Mouse (Mus musculus): ENCODE measurements at regions not wholly inside any gene's neighbourhood (a gene's known extent, or its start where the extent isn't known, plus 50 kb on each side); places are given as distances from the start of the nearest gene placed in this dataset.

- no peak for TF ChIP-seq CTCF (conservative IDR thresholded peaks at IDR 0.05 in 1 of 2, IDR thresholded peaks at IDR 0.05 in 1 of 2; ENCODE audit: low read depth in 2 of 2, low read length in 2 of 2)
- TF ChIP-seq HCFC1 (IDR thresholded peaks at IDR 0.05; ENCODE audit: low read depth, low read length): no peak
- no peak for TF ChIP-seq POLR2AphosphoS2 (IDR thresholded peaks at IDR 0.05; ENCODE audit: low read depth, low read length)
- no peak for TF ChIP-seq EP300 (IDR thresholded peaks at IDR 0.05; ENCODE audit: low read length)
- TF ChIP-seq CHD2 (IDR thresholded peaks at IDR 0.05; ENCODE audit: low read length): no peak
- no peak for TF ChIP-seq POLR2A (IDR thresholded peaks at IDR 0.05; ENCODE audit: low read depth, low read length)
- no peak for TF ChIP-seq ELF1 (IDR thresholded peaks at IDR 0.05; ENCODE audit: low read depth, low read length)
- no peak for TF ChIP-seq MAX (IDR thresholded peaks at IDR 0.05; ENCODE audit: low read length)
- no peak for TF ChIP-seq RAD21 (IDR thresholded peaks at IDR 0.05; ENCODE audit: low read depth, low read length)
- TF ChIP-seq GABPA (IDR thresholded peaks at IDR 0.05; ENCODE audit: insufficient replicate concordance, low read depth, low read length): no peak
Measured at GRCm38 (mm10) chr1:73541371-73541770, 525.7 kb upstream of the Tnp1 start.
